Mouse (Mus musculus) liver (tissue): ENCODE data around the gene Zfp316.

Experiments used
- DNase-seq: peaks from one replicate; pipeline ENCODE4 v3.0.0-alpha.2; 2020; ENCODE audit warnings: mixed read lengths

Zfp316 gene

GRCm38 (mm10) chr5:143213832-143214231 lies 56.0 kb downstream of the Zfp316 start:
- no peak for DNase-seq

GRCm38 (mm10) chr5:143205015-143205414 lies 64.8 kb downstream of the Zfp316 start:
- DNase-seq: no peak
